Mouse (Mus musculus) spleen, adult 18-20 months (tissue): ENCODE measurements around the gene Vmn2r10.
"Not testable (repeated sequence)": the region's sequence is repeated elsewhere in the genome, so short reads cannot be mapped to it uniquely, and the experiment has no call there.

ENCODE experiments used
- DNase-seq, 2 experiments: peaks; one replicate each; pipeline ENCODE4 v3.0.0; 2022; ENCODE audit warnings: mixed read lengths in 2 of 2

Vmn2r10 gene

GRCm38 (mm10) chr5:109006427-109006826 is at the start of gene Vmn2r10:
TSS of gene Vmn2r10 (minus strand) at chr5:109006527.
- not testable (repeated sequence) for DNase-seq

- DNase-seq = no peak
These were observed 49.0 kb upstream of the Vmn2r10 start for GRCm38 (mm10) chr5:109055286-109055685.

- no peak for DNase-seq
These were observed 26.3 kb upstream of the Vmn2r10 start for GRCm38 (mm10) chr5:109032591-109032990.

- no peak for DNase-seq
These were observed 17.4 kb downstream of the Vmn2r10 start for GRCm38 (mm10) chr5:108988924-108989323.
